Mouse (Mus musculus): ENCODE data around the gene Gm45808. TPM values are rescaled to one million over a fixed set of nuclear protein-coding genes. Genes with fewer than 3 reads are reported as not detected.
"Not testable (repeated sequence)": the region's sequence is repeated elsewhere in the genome, so short reads cannot be mapped to it uniquely, and the experiment has no call there.

Gm45808 gene
- 0.34 TPM in 1 of 2 replicates, not detected in the other for polyA plus RNA-seq (2016; fragmentation: Nextera tagmentation; extraction: Ambion mirVana)

GRCm38 (mm10) chr7:45486761-45487415, at the start of gene Gm45808:
Gene Gm45808 (minus strand): TSS chr7:45486811.
- Histone ChIP-seq H3K27me3 (ENCODE audit: low read depth, poor library complexity, severe bottlenecking) (no peaks in the 10 kb centered on the region), H3K4me1 (peaks cover 42% of the 10 kb centered on the region), H3K27ac (replicated peaks) (peak within 1 kb of the TSS; percentile 92; the same call in 1 of the 2 replicates), H3K9me3 (replicated peaks) (no peaks in the 10 kb centered on the region), H3K36me3 (peaks cover 4% of the 10 kb centered on the region; the same call in 1 of the 2 replicates), H3K4me3 (peak within 1 kb of the TSS; percentile 71; the same call in 1 of the 2 replicates)
- 83% methylated on average over 12 of the region's 12 CpGs for WGBS
- DNase-seq (ENCODE audit: low spot score), result no peak

DNA sequence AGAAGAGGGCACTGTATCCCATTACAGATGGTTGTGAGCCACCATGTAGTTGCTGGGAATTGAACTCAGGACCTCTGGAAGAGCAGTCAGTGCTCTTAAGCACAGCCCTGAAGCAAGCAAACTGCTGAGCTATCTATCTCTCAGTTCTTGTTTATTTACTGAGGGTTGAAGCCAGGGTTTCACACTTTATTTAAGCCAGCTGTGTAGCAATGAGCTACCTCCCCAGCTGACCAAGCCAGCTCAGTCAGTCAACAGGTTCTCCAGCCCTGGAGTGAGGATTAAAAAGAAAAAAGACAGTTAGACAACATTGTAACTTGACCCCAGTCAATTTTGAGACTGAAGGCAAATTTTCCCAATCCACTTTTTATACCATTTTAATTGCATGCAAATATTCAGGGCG, 49.1 kb upstream of the Gm45808 start:
- Histone ChIP-seq H3K36me3 (no peaks in the 10 kb centered on the region), H3K4me3 (no peak overlapping the region), H3K4me1 (peaks cover 10% of the 10 kb centered on the region), H3K27me3 (ENCODE audit: low read depth, poor library complexity, severe bottlenecking) (0 out of 2 replicates have a peak, but pooled peaks cover 2% of the 10 kb centered on the region), H3K9me3 (replicated peaks) (no peaks in the 10 kb centered on the region), H3K27ac (replicated peaks) (no peak overlapping the region)
- 76% methylated on average over 1 of the region's 1 CpGs for WGBS
- DNase-seq (ENCODE audit: low spot score), result no peak

- H3K4me3 ChIP-seq, result no peak overlapping the region
- H3K9me3 ChIP-seq (replicated peaks), result no peaks in the 10 kb centered on the region
- 84% methylated on average over 2 of the region's 2 CpGs for WGBS
- H3K27ac ChIP-seq (replicated peaks), result peak overlapping the region; percentile 28; the same call in 1 of the 2 replicates
- peaks cover 19% of the 10 kb centered on the region for H3K4me1 ChIP-seq
- no peak for DNase-seq (ENCODE audit: low spot score)
- H3K36me3 ChIP-seq, result no peaks in the 10 kb centered on the region
- peaks cover 6% of the 10 kb centered on the region; the same call in 1 of the 2 replicates for H3K27me3 ChIP-seq (ENCODE audit: low read depth, poor library complexity, severe bottlenecking)
These were observed 44.0 kb upstream of the Gm45808 start for GRCm38 (mm10) chr7:45530643-45531042.

DNA sequence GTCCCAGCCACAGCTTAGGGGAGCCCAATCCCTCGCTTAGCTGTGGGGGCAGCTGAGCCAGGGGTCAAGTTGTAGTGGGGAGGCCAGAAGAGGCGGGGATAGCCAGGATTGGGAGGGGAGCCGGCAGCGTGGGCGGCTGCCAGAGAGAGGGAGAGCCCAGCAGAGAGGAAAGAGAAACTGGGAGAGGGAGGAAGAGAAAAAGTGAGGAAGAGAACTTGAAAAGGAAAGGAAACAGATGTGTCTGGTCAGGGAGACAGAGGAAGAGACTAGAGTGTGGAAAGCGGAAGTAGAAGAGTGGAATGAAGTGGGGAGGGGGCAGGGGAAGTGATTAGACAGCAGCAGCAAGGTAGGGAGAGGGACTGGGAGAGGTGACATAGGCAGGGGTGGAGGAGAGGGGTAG, 42.9 kb upstream of the Gm45808 start:
- Histone ChIP-seq H3K27me3 (ENCODE audit: low read depth, poor library complexity, severe bottlenecking) (peaks cover 6% of the 10 kb centered on the region; the same call in 1 of the 2 replicates), H3K4me1 (peaks cover 31% of the 10 kb centered on the region), H3K4me3 (no peak overlapping the region), H3K9me3 (replicated peaks) (no peaks in the 10 kb centered on the region), H3K36me3 (0 out of 2 replicates have a peak, but pooled peaks cover under 1% of the 10 kb centered on the region), H3K27ac (replicated peaks) (no peak overlapping the region)
- DNase-seq (ENCODE audit: low spot score), result no peak
- 31% methylated on average over 6 of the region's 6 CpGs for WGBS

- not testable (repeated sequence) for DNase-seq (ENCODE audit: low spot score); H3K9me3 ChIP-seq (replicated peaks); H3K27me3 ChIP-seq (ENCODE audit: low read depth, poor library complexity, severe bottlenecking); H3K4me3 ChIP-seq; H3K27ac ChIP-seq (replicated peaks)
- 89% methylated on average over 6 of the region's 6 CpGs for WGBS
- Histone ChIP-seq H3K36me3 (peaks cover 11% of the 10 kb centered on the region), H3K4me1 (peaks cover 48% of the 10 kb centered on the region)
These were observed 40.6 kb upstream of the Gm45808 start for GRCm38 (mm10) chr7:45527169-45527568.

DNA sequence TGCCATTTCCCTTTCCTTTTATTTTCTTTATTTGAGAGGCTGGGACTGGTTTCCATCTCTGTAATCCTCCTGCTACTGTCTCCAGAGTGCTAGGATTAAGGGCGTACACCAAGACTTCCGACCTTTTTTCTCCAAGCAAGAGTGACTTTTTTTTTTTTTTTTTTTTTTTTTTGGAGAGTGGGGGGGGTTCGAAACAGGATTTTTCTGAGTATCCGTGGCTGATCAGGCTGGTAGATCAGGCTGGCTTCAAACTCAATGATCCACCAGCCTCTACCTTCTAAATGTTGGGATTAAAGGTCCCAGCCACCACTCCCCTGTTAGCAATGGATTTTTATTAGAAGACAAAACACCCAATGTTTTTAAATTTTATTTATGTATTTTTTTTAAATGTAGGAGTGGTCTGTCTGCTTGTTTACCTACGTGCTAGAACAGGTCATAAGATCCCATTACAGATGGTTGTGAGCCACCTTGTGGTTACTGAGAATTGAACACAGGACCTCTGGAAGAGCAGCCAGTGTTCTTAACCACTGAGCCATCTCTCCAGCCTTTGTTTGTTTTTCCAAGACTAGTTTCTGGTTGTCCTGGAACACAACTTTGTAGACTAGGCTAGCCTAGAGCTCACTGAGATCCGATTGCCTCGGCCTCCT, 40.0 kb upstream of the Gm45808 start:
- no peak for DNase-seq (ENCODE audit: low spot score)
- Histone ChIP-seq H3K36me3 (peaks cover 11% of the 10 kb centered on the region), H3K27ac (replicated peaks) (peak overlapping the region; percentile 90), H3K9me3 (replicated peaks) (no peaks in the 10 kb centered on the region), H3K4me3 (peak overlapping the region; percentile 83), H3K4me1 (peaks cover 50% of the 10 kb centered on the region), H3K27me3 (ENCODE audit: low read depth, poor library complexity, severe bottlenecking) (peaks cover 6% of the 10 kb centered on the region; the same call in 1 of the 2 replicates)
- 25% methylated on average over 7 of the region's 7 CpGs for WGBS

- DNase-seq (ENCODE audit: low spot score), result peak; percentile 94
- H3K4me1 ChIP-seq, result peaks cover 53% of the 10 kb centered on the region
- H3K27ac ChIP-seq (replicated peaks), result peak within 1 kb of the TSS; percentile 90
- peaks cover 11% of the 10 kb centered on the region for H3K36me3 ChIP-seq
- H3K27me3 ChIP-seq (ENCODE audit: low read depth, poor library complexity, severe bottlenecking), result peaks cover 6% of the 10 kb centered on the region; the same call in 1 of the 2 replicates
- H3K4me3 ChIP-seq, result peak within 1 kb of the TSS; percentile 83
- H3K9me3 ChIP-seq (replicated peaks), result no peaks in the 10 kb centered on the region
- WGBS, result under 1% methylated on average over 54 of the region's 54 CpGs
These were observed 39.3 kb upstream of the Gm45808 start, which contains the start of the genes Ppp1r15a and Plekha4 for GRCm38 (mm10) chr7:45525809-45526473. Gene Ppp1r15a (minus strand): TSS chr7:45526268. Gene Plekha4 (plus strand): TSS chr7:45526330.

DNA sequence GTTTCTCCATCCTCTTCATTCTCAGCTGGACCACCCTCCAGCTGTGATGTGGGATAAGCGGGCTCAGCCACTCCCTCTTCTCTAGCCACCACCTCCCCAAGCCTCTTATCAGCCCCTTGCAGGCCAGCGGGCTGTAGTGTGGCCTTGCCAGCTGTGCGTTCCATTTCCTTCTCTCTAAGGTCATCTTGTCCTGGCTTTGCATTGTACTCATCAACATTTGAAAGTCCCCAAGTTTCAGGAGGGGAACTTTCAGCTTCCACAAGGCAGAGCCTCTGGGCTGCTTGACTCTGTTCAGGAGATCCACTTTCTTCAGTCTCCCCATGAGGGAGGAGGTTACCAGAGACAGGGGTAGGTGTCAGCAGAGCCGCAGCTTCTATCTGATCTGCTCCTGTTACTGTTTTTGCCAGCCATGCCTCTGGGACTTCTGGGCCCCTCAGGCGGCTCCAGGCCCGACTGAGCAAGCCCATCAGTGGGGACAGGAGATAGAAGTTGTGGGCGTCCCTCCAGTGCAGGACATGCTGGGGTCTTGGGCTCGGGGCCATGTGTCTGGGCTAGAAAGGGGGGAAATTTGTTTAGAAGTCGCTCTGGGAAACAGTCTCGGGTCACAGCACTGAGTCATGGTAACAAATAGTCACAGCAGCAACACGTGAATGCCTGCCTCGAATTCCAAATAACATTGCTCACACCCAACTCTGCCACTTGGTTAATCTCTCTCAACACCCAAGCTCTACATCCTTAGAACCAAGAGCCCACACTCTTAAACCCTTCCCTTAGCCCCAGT, 38.4 kb upstream of the Gm45808 start:
- peak overlapping the region; percentile 90 for H3K27ac ChIP-seq (replicated peaks)
- peaks cover 46% of the 10 kb centered on the region for H3K4me1 ChIP-seq
- WGBS, result 32% methylated on average over 12 of the region's 12 CpGs
- no peaks in the 10 kb centered on the region; the same call in 1 of the 2 replicates for H3K27me3 ChIP-seq (ENCODE audit: low read depth, poor library complexity, severe bottlenecking)
- no peaks in the 10 kb centered on the region for H3K9me3 ChIP-seq (replicated peaks)
- H3K36me3 ChIP-seq, result peaks cover 11% of the 10 kb centered on the region
- DNase-seq (ENCODE audit: low spot score), result no peak
- H3K4me3 ChIP-seq, result peak overlapping the region; percentile 83

DNA sequence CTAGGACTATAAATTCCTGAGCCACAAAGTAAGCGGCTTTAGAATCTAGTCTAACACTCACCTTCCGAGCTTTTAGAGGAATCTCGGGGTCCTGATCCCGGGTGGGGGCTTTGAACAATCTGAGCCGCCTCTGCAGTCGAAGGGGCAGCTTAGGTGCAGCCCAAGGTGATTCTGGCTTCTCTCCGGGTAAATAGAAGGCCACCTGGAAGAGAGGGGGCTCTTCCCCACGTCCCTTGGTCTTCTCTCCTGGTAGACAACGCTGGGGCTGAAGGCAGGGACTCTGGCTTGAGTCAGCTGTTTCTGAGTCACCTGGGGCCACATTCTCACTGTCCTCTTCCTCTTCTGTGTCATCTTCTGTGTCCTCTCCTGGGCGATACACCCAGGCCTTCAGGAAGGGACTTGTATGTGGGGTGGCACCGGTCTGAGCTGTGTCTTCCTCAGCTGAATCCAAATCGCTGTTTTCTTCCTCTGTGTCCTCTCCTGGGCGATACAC, 37.1 kb upstream of the Gm45808 start:
- H3K4me3 ChIP-seq, result peak overlapping the region; percentile 29
- H3K4me1 ChIP-seq, result peaks cover 35% of the 10 kb centered on the region
- H3K9me3 ChIP-seq (replicated peaks), result no peaks in the 10 kb centered on the region
- 87% methylated on average over 13 of the region's 13 CpGs for WGBS
- H3K27me3 ChIP-seq (ENCODE audit: low read depth, poor library complexity, severe bottlenecking), result no peaks in the 10 kb centered on the region
- H3K27ac ChIP-seq (replicated peaks), result no peak overlapping the region
- H3K36me3 ChIP-seq, result peaks cover 11% of the 10 kb centered on the region
- DNase-seq (ENCODE audit: low spot score), result no peak

DNA sequence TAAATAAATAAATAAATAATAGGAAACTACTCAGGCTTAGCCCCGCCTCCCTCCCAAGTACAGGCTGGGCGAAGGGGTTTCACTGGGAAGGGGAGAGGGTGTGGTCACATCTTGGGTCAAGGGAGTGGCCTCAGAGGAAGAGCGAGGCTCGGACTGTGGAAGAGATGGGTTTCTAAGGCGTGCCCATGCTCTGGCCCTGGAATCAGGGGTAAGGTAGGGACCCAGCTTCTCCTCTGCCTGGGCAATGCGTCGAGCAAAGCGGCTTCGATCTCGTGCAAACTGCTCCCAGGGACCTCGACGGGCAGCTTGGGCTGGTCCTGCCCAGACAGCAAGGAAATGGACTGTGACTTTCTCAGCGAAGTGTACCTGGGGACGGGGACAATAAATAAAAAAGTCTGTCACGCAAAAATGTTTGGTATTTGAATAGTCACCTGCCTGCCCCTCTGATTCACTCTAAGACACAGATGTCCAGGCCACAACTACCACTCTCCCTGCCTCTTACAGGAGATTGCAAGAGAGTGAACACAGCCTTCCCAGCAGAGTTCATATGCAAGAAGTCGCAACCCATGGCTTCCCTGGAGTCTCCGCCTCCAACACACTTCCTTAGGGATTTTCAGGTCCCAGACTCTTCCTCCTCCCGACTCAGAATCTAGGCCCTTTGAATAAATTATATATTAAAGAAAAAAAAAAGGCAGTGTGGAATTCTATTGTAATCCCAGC, 36.5 kb upstream of the Gm45808 start:
- WGBS, result 75% methylated on average over 18 of the region's 18 CpGs
- Histone ChIP-seq H3K27me3 (ENCODE audit: low read depth, poor library complexity, severe bottlenecking) (no peaks in the 10 kb centered on the region), H3K4me3 (peak overlapping the region; percentile 29)

DNA sequence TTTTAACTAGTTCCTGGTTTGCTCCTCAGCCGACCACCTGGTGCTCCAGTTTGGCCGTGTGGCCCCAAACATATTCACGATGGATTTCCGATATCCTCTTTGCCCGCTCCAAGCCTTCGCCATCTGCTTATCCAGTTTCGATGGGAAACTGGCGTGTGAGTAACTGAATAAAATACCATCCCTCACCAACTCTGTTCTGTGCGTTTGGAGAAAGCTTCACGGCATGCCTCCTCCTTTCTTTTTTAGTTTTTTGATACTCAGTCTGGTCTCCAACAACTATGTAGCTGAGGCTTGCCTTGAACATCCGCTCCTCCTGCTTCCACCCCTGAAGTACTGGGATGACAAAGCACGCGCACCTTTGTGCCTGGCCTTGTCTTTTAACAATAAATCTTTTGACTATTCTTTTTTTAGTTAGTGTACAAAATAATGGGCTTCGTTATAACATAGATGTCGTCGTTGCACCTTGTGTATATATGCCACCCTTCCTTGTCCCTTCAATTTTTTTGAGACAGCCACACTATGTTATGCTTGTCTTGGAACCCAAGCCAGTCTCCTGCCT, 35.7 kb upstream of the Gm45808 start:
- 54% methylated on average over 16 of the region's 16 CpGs for WGBS
- H3K4me1 ChIP-seq, result peaks cover 35% of the 10 kb centered on the region
- H3K27me3 ChIP-seq (ENCODE audit: low read depth, poor library complexity, severe bottlenecking), result no peaks in the 10 kb centered on the region
- peaks cover 11% of the 10 kb centered on the region for H3K36me3 ChIP-seq
- DNase-seq (ENCODE audit: low spot score), result no peak
- H3K27ac ChIP-seq (replicated peaks), result peak overlapping the region; percentile 91
- H3K9me3 ChIP-seq (replicated peaks), result no peaks in the 10 kb centered on the region
- H3K4me3 ChIP-seq, result peak overlapping the region; percentile 63

More for the DNA sequence above, 36.5 kb upstream of the Gm45808 start:
- DNase-seq (ENCODE audit: low spot score), result no peak
- no peak overlapping the region for H3K27ac ChIP-seq (replicated peaks)
- peaks cover 35% of the 10 kb centered on the region for H3K4me1 ChIP-seq
- H3K36me3 ChIP-seq, result peaks cover 11% of the 10 kb centered on the region
- no peaks in the 10 kb centered on the region for H3K9me3 ChIP-seq (replicated peaks)
